Mouse (Mus musculus) C2C12 (cell line): ENCODE measurements around the gene Cda. TPM values are rescaled to one million over a fixed set of nuclear protein-coding genes. Genes with fewer than 3 reads are reported as not detected.

Experiments
- H3K27me3 ChIP-seq: one replicate; pipeline ENCODE4 v1.6.1; 2011; ENCODE audit not compliant: control insufficient read depth, insufficient read depth, insufficient read length
- H3K36me3 ChIP-seq: one replicate; pipeline ENCODE4 v1.6.1; 2011; ENCODE audit not compliant: control insufficient read depth, insufficient read depth
- H3K4me3 ChIP-seq: one replicate; pipeline ENCODE4 v1.5.1; 2011; ENCODE audit warnings: mild to moderate bottlenecking, control low read depth; ENCODE audit not compliant: poor library complexity, insufficient read depth, severe bottlenecking
- H3K79me2 ChIP-seq: one replicate; pipeline ENCODE4 v1.6.1; 2011; ENCODE audit not compliant: control insufficient read depth, insufficient read depth
- H3K79me3 ChIP-seq: one replicate; pipeline ENCODE4 v1.6.1; 2011; ENCODE audit warnings: low read depth, control low read depth
- H3ac ChIP-seq: one replicate; pipeline ENCODE3; 2011; ENCODE audit warnings: low read depth; ENCODE audit not compliant: control insufficient read depth, insufficient read length
- CEBPB ChIP-seq: IDR thresholded peaks from one replicate; pipeline ENCODE4 v1.6.1; 2011; ENCODE audit warnings: low read depth, mild to moderate bottlenecking, control low read depth, moderate library complexity
- CTCF ChIP-seq: IDR thresholded peaks from one replicate; pipeline ENCODE4 v1.5.1; 2011; ENCODE audit not compliant: control insufficient read depth, insufficient read depth, insufficient read length
- FOSL1 ChIP-seq: IDR thresholded peaks from one replicate; pipeline ENCODE4 v1.8.0; 2011; ENCODE audit warnings: mild to moderate bottlenecking, low read length; ENCODE audit not compliant: poor library complexity, insufficient read depth, severe bottlenecking
- MAX ChIP-seq: IDR thresholded peaks from one replicate; pipeline ENCODE4 v1.6.1; 2011; ENCODE audit warnings: mild to moderate bottlenecking, control low read depth
- MYOD1 ChIP-seq: IDR thresholded peaks from one replicate; pipeline ENCODE4 v1.6.1; 2011; ENCODE audit warnings: low read depth; ENCODE audit not compliant: control insufficient read depth, insufficient read length
- MYOG ChIP-seq: IDR thresholded peaks from one replicate; pipeline ENCODE4 v1.6.1; 2011; ENCODE audit not compliant: control insufficient read depth, insufficient read length; ENCODE audit errors: extremely low read depth
- USF1 ChIP-seq: IDR thresholded peaks from one replicate; pipeline ENCODE4 v1.6.1; 2011; ENCODE audit warnings: low read depth, mild to moderate bottlenecking, control low read depth, moderate library complexity
- polyA plus RNA-seq: library from polyadenylated mRNA; unstranded; fragments of >200 nt; fragmentation: generic; extraction: Trizol; gene quantifications from one replicate; pipeline ENCODE4 v1.2.1, GENCODE M21; 2012; ENCODE audit warnings: missing spikeins

Gene Cda
- polyA plus RNA-seq, 1 experiment = 8.7 TPM

- Histone ChIP-seq H3K79me3 (peaks cover 14% of the 10 kb centered on the region), H3K27me3 (no peaks in the 10 kb centered on the region), H3ac (no peak overlapping the region), H3K79me2 (peaks cover 35% of the 10 kb centered on the region), H3K4me3 (no peak overlapping the region), H3K36me3 (peaks cover 18% of the 10 kb centered on the region)
- TF ChIP-seq CEBPB = no peak
- no peak for TF ChIP-seq MAX
- TF ChIP-seq MYOD1 = no peak
- no peak for TF ChIP-seq FOSL1
Measured at GRCm38 (mm10) chr4:138307025-138307424, 60.8 kb downstream of the Cda start.

DNA sequence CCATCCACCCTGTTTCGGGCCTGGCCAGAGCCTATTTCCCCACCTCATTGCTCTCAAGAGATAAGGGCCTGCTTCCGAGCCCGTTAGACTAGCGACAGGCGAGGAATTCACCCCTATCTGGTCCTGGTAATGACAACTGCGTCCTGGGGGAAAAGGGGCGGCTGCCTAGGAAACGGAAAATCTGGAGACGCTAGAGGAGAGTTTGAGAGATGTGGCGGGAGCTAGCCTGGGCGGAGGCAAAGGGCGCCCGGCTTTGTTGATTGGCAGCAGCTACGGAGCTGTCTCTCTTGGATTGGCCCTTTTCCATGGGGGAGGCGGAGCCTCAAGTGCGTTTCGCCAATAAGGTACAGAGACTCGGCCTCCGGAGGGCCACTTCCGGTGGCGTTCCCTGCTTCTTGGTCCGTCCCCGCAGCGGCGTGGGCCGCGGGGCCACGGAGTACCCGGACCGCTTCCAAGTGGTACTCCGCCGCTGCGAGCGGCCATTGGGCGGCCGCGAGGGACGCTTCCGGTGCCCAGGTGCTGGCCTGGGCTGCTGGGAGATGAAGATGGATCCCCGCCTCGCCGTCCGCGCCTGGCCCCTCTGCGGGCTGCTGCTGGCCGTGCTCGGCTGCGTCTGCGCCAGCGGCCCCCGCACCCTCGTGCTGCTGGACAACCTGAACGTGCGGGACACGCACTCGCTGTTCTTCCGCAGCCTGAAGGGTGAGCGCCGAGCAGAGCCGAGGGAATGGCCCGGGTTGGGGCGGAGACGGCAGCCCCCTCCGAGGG lies 63.3 kb downstream of the Cda start, which contains the start of gene Ddost:
Gene Ddost, plus strand, starts transcription at position 391 of the 765 bp plus-strand sequence.
- peaks cover 35% of the 10 kb centered on the region for H3K79me2 ChIP-seq
- H3K27me3 ChIP-seq = no peaks in the 10 kb centered on the region
- TF ChIP-seq MYOG (no peak), CTCF (no peak), MAX (peak; percentile 87)
- H3K4me3 ChIP-seq = peak within 1 kb of the TSS; percentile 57
- peaks cover 2% of the 10 kb centered on the region for H3K36me3 ChIP-seq
- H3K79me3 ChIP-seq = peaks cover 14% of the 10 kb centered on the region
- H3ac ChIP-seq = peak within 1 kb of the TSS; percentile 86

- peaks cover 14% of the 10 kb centered on the region for H3K79me3 ChIP-seq
- H3K79me2 ChIP-seq = peaks cover 35% of the 10 kb centered on the region
- no peaks in the 10 kb centered on the region for H3K36me3 ChIP-seq
- TF ChIP-seq MYOD1 = no peak
- TF ChIP-seq CEBPB = no peak
- no peak for TF ChIP-seq MAX
- no peak for TF ChIP-seq FOSL1
- TF ChIP-seq MYOG = no peak
- no peak for TF ChIP-seq CTCF
- no peak for TF ChIP-seq USF1
- peak overlapping the region; percentile 65 for H3ac ChIP-seq
- peak overlapping the region; percentile 25 for H3K4me3 ChIP-seq
- H3K27me3 ChIP-seq = no peaks in the 10 kb centered on the region
Measured at GRCm38 (mm10) chr4:138303742-138304141, 64.0 kb downstream of the Cda start.

DNA sequence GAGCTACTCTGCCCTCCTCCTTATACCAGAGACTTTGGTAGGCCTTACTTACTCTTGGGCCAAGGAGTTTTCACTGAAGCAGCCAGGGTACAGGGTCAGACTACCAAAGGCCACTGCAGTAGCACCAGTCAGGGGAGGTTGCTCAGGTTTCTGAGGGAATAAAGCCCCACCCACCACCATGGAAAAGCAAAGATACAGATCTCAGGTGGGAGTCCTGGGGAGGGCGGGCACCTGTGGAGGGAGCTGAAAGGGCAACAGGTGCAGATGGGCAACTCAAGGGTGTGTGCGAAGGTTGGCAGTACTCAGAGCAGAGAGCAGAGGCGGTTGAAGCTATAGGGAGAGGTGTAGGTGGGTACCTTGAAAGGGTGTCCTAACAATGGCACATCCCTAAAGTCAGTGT lies 64.8 kb downstream of the Cda start:
- Histone ChIP-seq H3K27me3 (no peaks in the 10 kb centered on the region), H3ac (no peak overlapping the region), H3K79me3 (peaks cover 14% of the 10 kb centered on the region), H3K4me3 (no peak overlapping the region), H3K79me2 (peaks cover 31% of the 10 kb centered on the region), H3K36me3 (no peaks in the 10 kb centered on the region)
- no peak for TF ChIP-seq FOSL1
- TF ChIP-seq CEBPB = no peak
- no peak for TF ChIP-seq MYOD1
- no peak for TF ChIP-seq CTCF
- no peak for TF ChIP-seq MYOG
- no peak for TF ChIP-seq USF1
- no peak for TF ChIP-seq MAX

DNA sequence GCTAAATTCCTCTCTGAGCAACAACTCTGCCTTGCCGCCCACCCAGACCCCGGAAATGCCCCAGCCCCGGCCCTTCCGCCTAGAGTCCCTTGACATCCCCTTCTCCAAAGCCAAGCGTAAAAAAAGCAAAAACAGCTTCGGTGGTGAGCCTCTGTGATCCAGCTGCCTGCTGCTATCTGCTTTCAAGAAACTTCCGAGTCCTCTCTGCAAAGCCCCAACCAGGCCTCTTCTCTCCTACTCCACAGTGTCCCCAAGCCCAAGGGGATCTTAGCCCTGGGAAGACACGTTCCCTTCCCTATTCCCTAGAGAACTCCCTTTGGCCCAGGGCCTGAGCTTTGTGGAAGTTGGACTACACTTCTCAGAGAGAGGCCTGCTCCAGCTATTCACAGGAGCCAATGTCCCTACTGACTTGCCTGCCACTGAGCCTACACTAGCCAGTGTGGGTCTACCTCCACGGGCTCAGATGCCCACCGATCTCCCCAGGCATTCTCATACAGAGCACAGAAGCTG lies 66.5 kb downstream of the Cda start:
- Histone ChIP-seq H3K79me3 (peaks cover 7% of the 10 kb centered on the region), H3K79me2 (peaks cover 14% of the 10 kb centered on the region), H3K36me3 (no peaks in the 10 kb centered on the region), H3K27me3 (peaks cover 5% of the 10 kb centered on the region), H3ac (no peak overlapping the region), H3K4me3 (no peak overlapping the region)
- TF ChIP-seq FOSL1 (no peak), USF1 (no peak), MYOD1 (no peak), MAX (no peak), MYOG (no peak)
